Mouse (Mus musculus): ENCODE measurements around the gene Tulp4. TPM values are rescaled to one million over a fixed set of nuclear protein-coding genes. Genes with fewer than 3 reads are reported as not detected.

Tulp4 gene
- polyA plus RNA-seq, 1 experiment, result 58.8 TPM

DNA sequence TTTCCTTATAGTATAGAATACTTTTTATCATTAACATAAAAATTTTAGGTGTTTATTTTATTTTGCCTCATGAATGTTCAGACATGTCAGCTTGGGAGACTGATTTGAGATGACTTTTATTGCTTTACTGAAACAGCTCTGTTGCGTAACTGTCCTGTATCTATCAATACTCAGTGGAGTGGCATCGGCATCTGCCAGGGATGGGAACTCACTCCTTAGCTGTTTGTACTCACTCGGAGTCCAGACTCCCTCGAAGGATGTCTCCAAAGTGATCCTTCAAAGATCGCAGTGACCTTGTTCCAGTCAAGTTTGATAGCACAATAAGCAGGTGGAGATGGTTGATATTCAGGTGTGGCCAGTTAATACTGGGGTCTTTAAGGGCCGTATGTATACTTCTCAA lies 54.3 kb downstream of the Tulp4 start:
- Histone ChIP-seq H3K27me3 (ENCODE audit: control insufficient read depth, insufficient read depth, low read length) (no peaks in the 10 kb centered on the region), H3K36me3 (ENCODE audit: control insufficient read depth, insufficient read depth, low read length) (no peaks in the 10 kb centered on the region), H3K4me1 (replicated peaks; ENCODE audit: control insufficient read depth, insufficient read depth, low read length) (no peaks in the 10 kb centered on the region), H3K4me3 (ENCODE audit: control insufficient read depth, insufficient read depth, low read length) (no peak overlapping the region), H3K27ac (ENCODE audit: control insufficient read depth, insufficient read depth, low read length) (no peak overlapping the region)
- TF ChIP-seq POLR2A (IDR thresholded peaks at IDR 0.05; ENCODE audit: control insufficient read depth, extremely low read depth, insufficient read depth, low read length, poor library complexity) (no peak), CTCF (IDR thresholded peaks at IDR 0.05; ENCODE audit: borderline replicate concordance, control insufficient read depth, extremely low read depth, insufficient read depth, low read length, poor library complexity) (no peak)
- no peak for DNase-seq
- 97% methylated on average over 6 of the region's 6 CpGs for WGBS

DNA sequence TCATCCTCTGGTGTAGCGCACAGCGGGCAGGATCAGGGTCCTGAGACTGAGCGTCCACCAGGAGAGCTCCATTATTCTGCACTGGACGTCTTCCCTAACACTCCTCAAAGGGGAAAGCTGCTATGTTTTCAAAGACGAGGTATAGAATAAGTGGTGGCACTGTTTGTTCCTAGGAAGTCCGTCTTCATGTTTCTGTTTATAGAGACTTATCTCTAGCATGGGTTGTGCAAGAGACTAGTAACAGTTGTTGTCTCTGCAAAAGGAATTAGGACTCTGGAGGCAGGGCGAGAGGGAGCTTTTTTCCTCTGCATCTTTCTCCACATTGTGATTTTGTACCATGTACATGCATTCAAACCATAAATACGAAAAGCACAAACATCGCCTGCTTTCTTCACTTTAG lies 55.7 kb downstream of the Tulp4 start:
- H3K4me1 ChIP-seq (replicated peaks; ENCODE audit: control insufficient read depth, insufficient read depth, low read length), result no peaks in the 10 kb centered on the region
- no peak overlapping the region for H3K27ac ChIP-seq (ENCODE audit: control insufficient read depth, insufficient read depth, low read length)
- 93% methylated on average over 9 of the region's 9 CpGs for WGBS
- no peak for DNase-seq
- no peaks in the 10 kb centered on the region for H3K27me3 ChIP-seq (ENCODE audit: control insufficient read depth, insufficient read depth, low read length)
- H3K36me3 ChIP-seq (ENCODE audit: control insufficient read depth, insufficient read depth, low read length), result no peaks in the 10 kb centered on the region
- no peak overlapping the region for H3K4me3 ChIP-seq (ENCODE audit: control insufficient read depth, insufficient read depth, low read length)
- no peak for TF ChIP-seq CTCF (IDR thresholded peaks at IDR 0.05; ENCODE audit: borderline replicate concordance, control insufficient read depth, extremely low read depth, insufficient read depth, low read length, poor library complexity)

DNA sequence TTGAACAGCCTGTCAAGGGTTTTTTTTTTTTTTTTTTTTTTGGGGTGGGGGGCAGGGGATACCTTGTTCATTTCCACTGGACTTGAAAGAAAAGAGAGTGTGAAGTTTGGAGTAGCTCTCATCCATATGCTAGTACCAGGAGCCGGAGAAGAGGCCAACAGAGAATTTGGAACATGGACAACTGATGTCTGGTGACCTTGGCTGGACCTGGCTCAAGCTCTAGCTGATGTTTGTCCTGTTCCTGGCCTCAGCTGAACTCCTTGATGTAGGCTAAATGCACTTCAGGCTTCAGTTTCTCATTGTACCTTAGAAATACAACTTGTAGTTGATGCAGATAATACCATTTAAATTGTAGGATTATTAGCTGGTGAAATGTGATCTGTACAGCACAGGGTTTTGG lies 56.5 kb downstream of the Tulp4 start:
- Histone ChIP-seq H3K27ac (ENCODE audit: control insufficient read depth, insufficient read depth, low read length) (no peak overlapping the region), H3K4me3 (ENCODE audit: control insufficient read depth, insufficient read depth, low read length) (no peak overlapping the region)
- DNase-seq, result no peak

DNA sequence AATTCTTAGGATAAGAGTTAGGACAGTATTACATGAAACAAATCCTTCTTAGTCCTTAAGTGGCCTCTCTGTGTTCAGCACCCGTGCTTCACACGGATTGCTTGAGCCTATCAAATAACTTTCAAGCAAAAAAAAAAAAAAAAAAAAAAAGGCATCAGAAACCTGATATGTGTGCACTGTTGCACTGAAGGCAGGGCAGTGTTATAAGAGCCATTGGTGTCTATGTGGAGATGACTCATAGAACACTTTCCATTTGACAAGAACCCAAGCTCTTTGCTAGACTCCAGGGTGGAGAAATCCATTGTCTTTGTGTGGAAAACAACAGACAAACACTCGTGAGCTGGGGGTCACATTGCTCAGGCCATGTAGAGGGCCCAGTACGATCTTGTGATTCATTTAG lies 58.7 kb downstream of the Tulp4 start:
- no peak for DNase-seq
- 83% methylated on average over 4 of the region's 4 CpGs for WGBS
- TF ChIP-seq CTCF (IDR thresholded peaks at IDR 0.05; ENCODE audit: borderline replicate concordance, control insufficient read depth, extremely low read depth, insufficient read depth, low read length, poor library complexity), result no peak
- no peak for TF ChIP-seq POLR2A (IDR thresholded peaks at IDR 0.05; ENCODE audit: control insufficient read depth, extremely low read depth, insufficient read depth, low read length, poor library complexity)
- no peaks in the 10 kb centered on the region for H3K27me3 ChIP-seq (ENCODE audit: control insufficient read depth, insufficient read depth, low read length)
- no peak overlapping the region for H3K27ac ChIP-seq (ENCODE audit: control insufficient read depth, insufficient read depth, low read length)
- no peaks in the 10 kb centered on the region for H3K36me3 ChIP-seq (ENCODE audit: control insufficient read depth, insufficient read depth, low read length)
- H3K4me3 ChIP-seq (ENCODE audit: control insufficient read depth, insufficient read depth, low read length), result no peak overlapping the region
- no peaks in the 10 kb centered on the region for H3K4me1 ChIP-seq (replicated peaks; ENCODE audit: control insufficient read depth, insufficient read depth, low read length)

More for the DNA sequence above, 56.5 kb downstream of the Tulp4 start:
- no peak for TF ChIP-seq CTCF (IDR thresholded peaks at IDR 0.05; ENCODE audit: borderline replicate concordance, control insufficient read depth, extremely low read depth, insufficient read depth, low read length, poor library complexity)
- TF ChIP-seq POLR2A (IDR thresholded peaks at IDR 0.05; ENCODE audit: control insufficient read depth, extremely low read depth, insufficient read depth, low read length, poor library complexity), result no peak
- 93% methylated on average over 1 of the region's 1 CpGs for WGBS
- no peaks in the 10 kb centered on the region for H3K27me3 ChIP-seq (ENCODE audit: control insufficient read depth, insufficient read depth, low read length)
- H3K36me3 ChIP-seq (ENCODE audit: control insufficient read depth, insufficient read depth, low read length), result no peaks in the 10 kb centered on the region
- no peaks in the 10 kb centered on the region for H3K4me1 ChIP-seq (replicated peaks; ENCODE audit: control insufficient read depth, insufficient read depth, low read length)

DNA sequence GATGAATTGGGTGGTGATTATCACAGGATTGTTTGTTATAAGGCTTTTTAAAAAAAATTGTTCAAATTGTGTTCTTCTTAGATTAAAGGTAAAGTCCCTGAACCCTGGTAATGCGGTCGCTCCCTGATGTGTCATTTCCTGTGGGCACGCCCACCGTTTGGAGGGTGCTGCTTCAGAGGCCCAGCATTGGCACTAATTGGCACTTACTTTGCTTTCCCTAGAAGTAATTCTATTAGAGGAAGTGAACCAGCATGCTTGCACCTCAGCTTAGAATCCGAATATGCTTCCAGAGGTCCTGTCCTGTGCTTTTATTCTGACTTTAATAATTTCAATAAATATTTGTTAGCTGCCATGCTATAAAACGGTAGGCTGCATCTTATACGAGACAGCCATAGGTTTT lies 66.2 kb downstream of the Tulp4 start:
- WGBS, result 16% methylated on average over 7 of the region's 7 CpGs
- Histone ChIP-seq H3K36me3 (ENCODE audit: control insufficient read depth, insufficient read depth, low read length) (no peaks in the 10 kb centered on the region), H3K27me3 (ENCODE audit: control insufficient read depth, insufficient read depth, low read length) (no peaks in the 10 kb centered on the region), H3K4me3 (ENCODE audit: control insufficient read depth, insufficient read depth, low read length) (no peak overlapping the region), H3K4me1 (replicated peaks; ENCODE audit: control insufficient read depth, insufficient read depth, low read length) (peaks cover 4% of the 10 kb centered on the region), H3K27ac (ENCODE audit: control insufficient read depth, insufficient read depth, low read length) (no peak overlapping the region)
- peak; percentile 21 for DNase-seq
- TF ChIP-seq POLR2A (IDR thresholded peaks at IDR 0.05; ENCODE audit: control insufficient read depth, extremely low read depth, insufficient read depth, low read length, poor library complexity) (no peak), CTCF (IDR thresholded peaks at IDR 0.05; ENCODE audit: borderline replicate concordance, control insufficient read depth, extremely low read depth, insufficient read depth, low read length, poor library complexity) (no peak)

DNA sequence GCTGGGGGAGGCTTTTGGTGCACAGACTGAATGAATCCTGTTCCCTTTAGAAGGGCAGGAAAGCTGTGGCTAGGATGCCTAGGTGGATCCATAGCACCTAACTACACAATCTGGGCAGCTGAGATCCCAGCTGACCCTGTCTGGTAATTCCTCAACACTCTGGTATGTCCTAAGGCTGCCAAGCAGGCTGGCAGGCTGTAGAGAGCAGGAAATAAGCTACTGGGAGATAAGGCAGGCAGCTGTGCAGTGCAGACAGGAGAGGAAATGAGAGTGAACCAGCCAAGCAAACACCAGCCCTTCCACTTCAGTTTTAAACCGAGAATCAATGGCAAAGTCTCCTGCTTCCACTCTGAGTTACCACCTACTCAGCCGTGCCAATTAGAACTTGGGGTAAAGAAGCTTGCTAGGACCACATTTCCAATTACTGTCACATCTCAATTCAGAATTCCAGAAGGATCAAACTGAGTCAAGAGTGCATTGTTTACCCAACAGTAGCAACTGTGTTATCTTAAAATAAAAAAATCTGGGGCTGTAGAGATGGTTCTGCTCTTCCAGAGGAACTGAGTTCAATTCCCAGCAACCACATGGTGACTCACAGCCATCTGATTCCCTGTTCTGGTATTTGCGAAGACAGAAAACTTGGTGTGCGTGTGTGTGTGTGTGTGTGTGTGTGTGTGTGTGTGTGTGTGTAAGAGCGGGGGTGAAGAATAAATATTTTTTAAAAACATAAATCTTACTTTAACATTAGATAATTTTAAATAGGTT lies 66.9 kb downstream of the Tulp4 start:
- H3K36me3 ChIP-seq (ENCODE audit: control insufficient read depth, insufficient read depth, low read length), result no peaks in the 10 kb centered on the region
- WGBS, result 49% methylated on average over 5 of the region's 5 CpGs
- peak; percentile 21 for DNase-seq
- no peak overlapping the region for H3K4me3 ChIP-seq (ENCODE audit: control insufficient read depth, insufficient read depth, low read length)
- H3K4me1 ChIP-seq (replicated peaks; ENCODE audit: control insufficient read depth, insufficient read depth, low read length), result peaks cover 4% of the 10 kb centered on the region
- no peaks in the 10 kb centered on the region for H3K27me3 ChIP-seq (ENCODE audit: control insufficient read depth, insufficient read depth, low read length)
- TF ChIP-seq CTCF (IDR thresholded peaks at IDR 0.05; ENCODE audit: borderline replicate concordance, control insufficient read depth, extremely low read depth, insufficient read depth, low read length, poor library complexity) (no peak), POLR2A (IDR thresholded peaks at IDR 0.05; ENCODE audit: control insufficient read depth, extremely low read depth, insufficient read depth, low read length, poor library complexity) (no peak)
- H3K27ac ChIP-seq (ENCODE audit: control insufficient read depth, insufficient read depth, low read length), result 0 out of 2 replicates have a peak overlapping the region, but pooled peaks have one; percentile 16

DNA sequence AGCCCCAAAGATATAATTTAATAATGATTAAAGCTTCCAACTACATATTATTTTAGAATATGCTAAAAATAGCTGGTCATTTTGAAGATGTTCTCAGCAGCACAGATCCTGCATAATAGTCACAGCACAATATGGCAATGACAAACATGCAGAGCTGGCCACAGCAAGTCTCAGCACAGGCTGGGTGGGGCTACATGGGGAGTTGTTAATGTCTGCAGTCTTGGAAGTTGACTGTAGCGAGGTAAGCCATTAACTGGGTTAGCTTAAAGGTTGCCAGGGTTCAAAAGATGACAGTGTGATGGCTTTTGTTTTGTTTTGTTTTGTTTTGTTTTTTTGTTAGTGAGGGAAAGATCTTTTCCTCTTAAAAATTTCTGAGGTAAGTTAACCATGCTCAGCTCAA lies 68.3 kb downstream of the Tulp4 start:
- H3K36me3 ChIP-seq (ENCODE audit: control insufficient read depth, insufficient read depth, low read length), result no peaks in the 10 kb centered on the region
- H3K4me3 ChIP-seq (ENCODE audit: control insufficient read depth, insufficient read depth, low read length), result no peak overlapping the region
- 94% methylated on average over 1 of the region's 1 CpGs for WGBS
- no peak for DNase-seq
- TF ChIP-seq POLR2A (IDR thresholded peaks at IDR 0.05; ENCODE audit: control insufficient read depth, extremely low read depth, insufficient read depth, low read length, poor library complexity), result no peak
- TF ChIP-seq CTCF (IDR thresholded peaks at IDR 0.05; ENCODE audit: borderline replicate concordance, control insufficient read depth, extremely low read depth, insufficient read depth, low read length, poor library complexity), result no peak
- H3K27me3 ChIP-seq (ENCODE audit: control insufficient read depth, insufficient read depth, low read length), result no peaks in the 10 kb centered on the region
- H3K4me1 ChIP-seq (replicated peaks; ENCODE audit: control insufficient read depth, insufficient read depth, low read length), result peaks cover 4% of the 10 kb centered on the region
- H3K27ac ChIP-seq (ENCODE audit: control insufficient read depth, insufficient read depth, low read length), result no peak overlapping the region
